Mouse (Mus musculus): ENCODE measurements around the gene Atp9a. TPM values are rescaled to one million over a fixed set of nuclear protein-coding genes. Genes with fewer than 3 reads are reported as not detected.

The Atp9a gene
- total RNA-seq, 2 experiments from 2014 or later = 418 to 426 TPM

DNA sequence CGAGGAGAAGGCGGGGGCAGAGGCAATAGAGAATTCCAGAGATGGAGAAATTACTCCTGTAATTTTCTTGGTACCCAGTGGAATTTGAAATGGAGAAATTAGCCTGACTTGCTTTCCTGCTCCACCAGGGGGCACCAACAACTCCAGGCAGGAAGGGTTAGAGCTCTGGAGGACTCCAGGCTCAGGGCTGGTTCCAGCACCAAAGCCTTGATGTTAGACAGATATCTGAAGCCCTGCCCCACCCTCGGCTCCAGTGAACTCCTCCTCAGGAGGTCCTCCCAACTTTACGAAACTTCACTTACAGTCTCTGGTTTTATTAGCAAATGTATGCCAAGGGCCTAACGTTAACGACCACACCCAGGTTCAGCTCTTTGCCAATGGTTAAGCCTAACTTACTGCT, 50.4 kb downstream of the Atp9a start:
- intact Hi-C loops (cut with DNase I) = loop anchor here (5.0 kb wide), 1 partner anchor 51 kb away; the partner anchor contains the start of gene Atp9a
- peak; percentile 71 to 73 for DNase-seq (ENCODE audit: low spot score in 2 of 2)

DNA sequence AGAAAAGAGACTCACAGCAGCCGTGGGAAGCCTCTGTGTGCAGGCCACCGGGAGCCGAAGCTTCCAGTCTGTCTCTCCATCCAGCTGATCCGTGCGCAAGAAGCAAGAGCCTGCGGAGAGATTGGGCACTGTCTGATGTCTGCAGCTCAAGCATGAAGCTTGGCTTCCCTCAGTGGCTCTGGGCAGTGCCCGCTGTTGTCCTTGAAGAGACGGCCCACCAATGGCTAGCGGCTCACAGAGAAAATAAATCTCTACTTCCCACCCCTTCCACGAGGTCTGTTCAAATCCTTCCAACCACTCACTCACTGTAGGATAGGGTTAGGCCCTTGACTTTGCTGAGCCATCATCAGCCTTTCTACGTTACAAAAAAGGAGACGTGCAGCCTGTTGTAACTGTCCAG, 54.9 kb downstream of the Atp9a start:
- no peak for DNase-seq (ENCODE audit: low spot score in 2 of 2)
- intact Hi-C loops (cut with DNase I) = no loop called here

DNA sequence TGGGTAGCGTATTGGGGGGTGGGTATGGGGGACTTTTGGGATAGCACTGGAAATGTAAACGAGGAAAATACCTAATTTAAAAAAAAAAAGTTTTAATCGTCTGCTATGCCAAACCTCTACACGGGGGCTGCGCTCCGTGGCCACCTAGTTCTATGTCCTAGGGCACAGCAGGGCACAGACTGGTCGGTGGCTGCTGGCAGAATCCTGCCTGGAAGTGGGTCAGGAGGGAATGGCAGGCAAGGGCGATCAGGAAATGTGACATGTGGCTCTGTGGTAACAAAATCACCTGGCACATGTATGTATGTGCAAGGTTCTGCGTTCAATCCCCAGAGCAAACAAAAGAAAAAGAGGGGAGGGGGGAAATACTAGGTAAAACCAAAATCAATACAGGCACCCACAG, 56.3 kb downstream of the Atp9a start:
- intact Hi-C loops (cut with DNase I) = no loop called here
- no peak for DNase-seq (ENCODE audit: low spot score in 2 of 2)

DNA sequence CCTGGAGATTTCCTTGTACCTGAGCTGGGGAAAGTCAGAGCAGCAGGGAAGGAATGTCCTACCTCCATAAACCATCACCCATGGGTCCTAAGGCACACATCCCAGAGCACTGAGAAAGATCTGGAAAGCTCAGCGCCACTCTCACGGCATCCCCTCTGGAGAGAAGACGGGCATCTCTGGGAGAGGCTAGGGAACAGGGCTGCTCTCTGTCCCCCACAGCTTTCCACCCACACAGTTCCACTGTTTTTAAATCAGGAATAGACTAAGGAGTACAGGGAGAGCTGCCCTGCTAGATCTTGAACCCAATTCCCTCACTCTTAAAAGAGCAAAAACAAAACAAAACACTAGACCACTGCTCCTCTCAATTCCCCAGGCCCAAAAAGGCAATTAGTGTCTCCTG, 57.5 kb downstream of the Atp9a start:
- intact Hi-C loops (cut with DNase I) = no loop called here

DNA sequence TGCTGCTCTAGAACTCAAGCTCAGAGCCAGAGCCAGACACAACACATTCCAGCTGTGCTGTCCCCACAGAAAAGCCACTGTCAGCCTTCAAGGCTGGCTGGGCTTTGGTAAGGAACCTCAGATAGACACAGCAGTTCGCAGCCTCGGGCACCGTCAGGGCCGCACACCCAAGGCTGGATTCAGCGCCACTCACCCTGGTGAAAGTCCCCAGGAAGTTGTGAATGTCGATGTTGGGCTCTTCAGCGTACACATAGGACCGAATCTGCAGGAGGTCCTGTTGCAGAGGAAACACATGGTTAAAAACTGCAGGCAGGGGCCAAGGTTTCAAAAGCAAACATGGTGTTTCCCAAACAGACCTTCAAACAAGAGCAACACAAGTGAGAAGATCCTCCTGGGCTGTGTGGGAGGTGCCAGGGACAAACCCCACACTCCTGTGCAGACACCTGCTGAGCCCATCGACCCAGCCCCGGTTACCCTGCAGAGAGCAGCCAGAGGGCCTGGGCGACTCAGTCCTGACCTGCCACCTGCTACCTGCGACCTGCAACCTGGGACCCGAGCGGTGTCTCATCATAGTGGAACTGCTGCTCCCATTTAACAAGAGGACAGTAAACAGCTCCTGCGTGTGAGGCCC, 58.6 kb downstream of the Atp9a start:
- DNase-seq (ENCODE audit: low spot score in 2 of 2) = no peak

More for the DNA sequence above, 57.5 kb downstream of the Atp9a start:
- DNase-seq (ENCODE audit: low spot score in 2 of 2) = no peak

DNA sequence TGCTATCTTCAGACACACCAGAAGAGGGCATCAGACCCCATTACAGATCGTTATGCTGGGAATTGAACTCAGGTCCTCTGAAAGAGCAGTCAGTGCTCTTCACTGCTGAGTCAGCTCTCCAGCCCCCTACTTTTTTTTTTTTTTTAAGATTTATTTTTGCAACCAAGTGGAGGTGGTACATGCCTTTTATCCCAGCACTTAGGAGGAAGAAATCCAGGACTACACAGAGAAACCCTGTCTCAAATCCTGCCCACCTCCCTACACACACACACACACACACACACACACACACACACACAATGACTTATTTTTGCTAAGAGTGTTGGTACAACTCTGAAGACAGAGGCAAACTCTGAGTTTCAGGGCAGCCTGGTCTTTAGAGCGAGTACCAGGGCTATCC, 59.5 kb downstream of the Atp9a start:
- no peak for DNase-seq (ENCODE audit: low spot score in 2 of 2)
- intact Hi-C loops (cut with DNase I) = no loop called here

More for the DNA sequence above, 58.6 kb downstream of the Atp9a start:
- intact Hi-C loops (cut with DNase I) = no loop called here

DNA sequence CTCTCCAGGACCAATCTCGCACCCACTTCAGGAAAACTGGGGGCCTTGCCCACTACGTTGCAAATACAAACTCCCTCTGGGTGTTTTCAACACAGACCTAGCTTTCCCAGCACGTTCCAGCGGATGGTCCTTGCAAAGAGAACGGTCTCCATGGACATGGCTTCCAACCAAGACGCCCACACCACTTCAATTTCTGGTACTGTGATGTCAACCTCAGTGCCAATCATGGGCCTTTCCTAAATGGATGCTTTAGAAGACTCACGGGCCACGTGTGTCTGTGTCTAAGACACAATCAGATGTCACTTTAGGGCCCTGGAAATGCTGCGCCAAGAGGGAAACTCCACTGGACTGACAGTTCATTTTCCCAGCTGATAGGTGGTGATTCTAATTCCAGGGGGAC, 60.7 kb downstream of the Atp9a start:
- DNase-seq (ENCODE audit: low spot score in 2 of 2) = peak; percentile 48 to 72

DNA sequence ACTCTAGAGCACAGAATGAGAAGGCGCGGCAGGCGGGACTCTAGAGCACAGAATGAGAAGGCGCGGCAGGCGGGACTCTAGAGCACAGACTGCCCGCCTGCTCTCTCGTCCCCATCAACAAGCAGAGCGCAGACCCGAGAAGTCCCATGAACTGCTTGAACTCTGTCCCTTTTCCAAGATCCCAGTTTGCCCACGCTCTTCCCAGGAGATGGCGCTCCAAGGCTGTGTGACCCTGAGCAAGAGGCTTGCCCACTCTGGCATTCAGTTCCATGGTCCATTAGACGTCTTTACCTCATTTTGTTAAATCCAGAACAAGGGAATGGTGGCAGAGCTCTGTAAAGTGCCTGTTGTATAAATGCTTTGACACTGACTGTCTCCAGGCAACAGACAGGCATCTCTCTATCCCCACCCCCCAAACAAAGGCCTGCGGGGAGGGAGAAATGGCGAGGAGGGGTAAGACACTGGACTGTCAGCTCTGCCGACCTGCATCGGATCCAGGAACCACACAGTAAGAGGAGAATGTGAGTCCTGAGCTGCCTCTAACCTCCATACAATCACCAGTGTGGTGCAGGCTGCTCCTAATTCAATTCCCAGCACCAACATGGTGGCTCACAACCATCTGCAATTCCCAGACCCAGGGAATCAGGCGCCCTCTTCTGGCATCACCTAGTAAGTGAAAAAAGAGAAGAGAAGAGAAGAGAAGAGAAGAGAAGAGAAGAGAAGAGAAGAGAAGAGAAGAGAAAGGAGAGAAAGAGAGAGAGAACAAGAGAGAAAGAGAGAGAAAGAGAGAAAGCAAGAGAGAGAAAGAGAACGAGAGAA, 62.6 kb downstream of the Atp9a start:
- intact Hi-C loops (cut with DNase I) = no loop called here
- DNase-seq (ENCODE audit: low spot score in 2 of 2) = no peak

More for the DNA sequence above, 60.7 kb downstream of the Atp9a start:
- intact Hi-C loops (cut with DNase I) = no loop called here

DNA sequence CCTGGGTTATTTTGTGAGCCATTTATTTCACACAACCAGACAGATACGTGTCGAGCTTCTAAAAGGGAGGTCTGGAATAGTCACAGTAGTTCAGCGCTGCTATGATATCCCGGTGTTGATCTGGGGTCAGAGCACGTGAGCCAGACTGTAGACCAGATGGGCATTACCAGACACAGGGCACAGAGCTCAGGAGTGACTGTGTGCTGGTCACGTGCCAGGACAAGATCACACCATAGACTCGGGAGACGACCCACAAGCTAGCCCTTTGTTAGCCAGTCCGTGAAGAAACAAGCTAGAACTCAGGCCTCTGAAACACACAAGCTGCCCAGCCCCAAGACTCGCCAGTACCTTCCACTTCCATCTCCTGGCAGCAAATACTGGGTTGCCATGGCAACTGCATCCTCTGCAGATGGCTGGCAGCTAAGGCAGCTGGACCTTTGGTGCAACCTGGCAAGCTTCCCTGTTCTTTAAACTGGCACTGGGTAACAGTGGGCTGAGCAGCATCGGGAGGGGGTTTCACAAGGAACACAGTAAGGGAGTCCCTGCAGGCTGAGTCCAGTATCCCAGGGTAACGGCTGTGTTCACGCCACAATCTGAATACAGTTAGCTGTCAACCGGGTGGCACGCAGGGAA, 63.4 kb downstream of the Atp9a start:
- intact Hi-C loops (cut with DNase I) = no loop called here
- peak; percentile 77 to 91 for DNase-seq (ENCODE audit: low spot score in 2 of 2)

DNA sequence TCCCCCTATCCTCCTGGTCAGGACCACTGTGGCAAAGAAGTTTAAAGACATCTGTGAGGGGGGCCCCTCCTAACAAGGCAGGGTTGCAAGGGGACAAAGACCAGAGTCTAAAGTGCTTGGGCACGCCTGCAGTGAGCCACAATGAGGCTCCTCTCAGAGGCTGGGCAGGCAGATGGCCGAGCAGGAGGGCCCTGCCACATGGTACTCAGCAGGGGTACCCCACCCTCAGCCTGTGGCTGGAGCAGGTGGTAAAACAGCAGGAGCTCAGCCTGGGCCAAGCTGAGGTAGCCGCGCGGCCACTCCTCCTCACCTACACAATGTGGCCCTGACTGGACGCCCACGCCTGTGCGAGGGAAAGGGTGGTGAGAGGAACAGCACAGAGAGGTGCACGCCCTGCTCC, 64.6 kb downstream of the Atp9a start:
- intact Hi-C loops (cut with DNase I) = no loop called here
- DNase-seq (ENCODE audit: low spot score in 2 of 2) = no peak

DNA sequence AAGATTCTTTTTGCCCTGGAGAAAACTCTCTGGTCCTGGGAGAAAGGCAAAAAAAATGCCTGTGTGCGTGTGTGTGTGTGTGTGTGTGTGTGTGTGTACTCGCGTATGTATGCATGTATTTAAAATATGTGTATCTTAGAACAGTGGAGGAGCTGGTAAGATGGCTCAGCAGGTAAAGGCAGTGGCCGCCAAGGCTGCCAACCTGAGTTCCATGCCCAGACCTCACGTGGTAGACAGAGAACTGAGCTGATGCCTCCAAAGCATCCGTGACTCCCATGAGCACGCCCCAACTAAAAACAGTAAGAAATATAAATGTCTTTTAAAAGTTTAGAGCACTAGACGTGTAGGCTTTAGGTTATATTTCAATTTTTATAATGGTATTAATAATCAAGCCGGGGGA, 70.5 kb downstream of the Atp9a start:
- DNase-seq (ENCODE audit: low spot score in 2 of 2) = no peak
- intact Hi-C loops (cut with DNase I) = no loop called here

DNA sequence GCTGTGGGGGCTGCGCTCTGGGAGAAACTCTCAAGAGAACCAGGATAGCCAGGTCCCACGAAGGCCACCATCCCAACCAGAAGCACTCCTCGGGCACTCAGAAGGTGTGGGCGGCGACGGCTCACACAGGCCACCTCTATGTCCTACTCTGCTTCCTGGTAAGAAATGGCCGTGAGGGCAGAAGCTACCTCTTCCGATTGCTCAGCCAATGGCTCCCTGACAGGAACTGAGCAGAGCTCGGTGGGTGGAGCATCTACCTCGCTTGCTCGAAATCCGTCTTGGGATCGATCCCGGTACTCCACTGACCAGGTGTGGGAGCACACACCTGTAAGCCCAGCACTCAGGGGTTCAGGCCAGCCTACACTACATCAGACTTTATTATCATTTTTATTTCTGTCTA, 72.0 kb downstream of the Atp9a start:
- intact Hi-C loops (cut with DNase I) = no loop called here
- no peak for DNase-seq (ENCODE audit: low spot score in 2 of 2)

DNA sequence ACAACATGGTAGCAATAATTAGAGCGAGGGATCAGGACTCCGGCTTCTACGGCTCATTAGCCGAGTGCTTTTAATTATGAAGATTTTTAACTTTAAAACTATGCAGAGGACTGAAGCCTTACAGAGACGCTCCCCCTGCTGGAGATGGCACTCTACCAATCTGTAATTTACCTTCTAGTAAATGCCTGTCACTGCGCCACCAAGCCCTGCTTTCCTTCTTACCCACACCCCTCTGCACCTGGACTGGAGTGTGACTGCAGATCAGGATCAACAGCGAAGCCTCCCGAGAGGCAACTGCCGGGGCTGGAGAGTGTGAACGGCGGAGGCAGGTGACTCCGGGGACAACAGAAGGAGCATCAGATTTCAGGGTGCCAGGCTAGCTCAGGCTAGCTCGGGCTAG, 72.4 kb downstream of the Atp9a start:
- DNase-seq (ENCODE audit: low spot score in 2 of 2) = peak; percentile 55 to 78
- intact Hi-C loops (cut with DNase I) = no loop called here

DNA sequence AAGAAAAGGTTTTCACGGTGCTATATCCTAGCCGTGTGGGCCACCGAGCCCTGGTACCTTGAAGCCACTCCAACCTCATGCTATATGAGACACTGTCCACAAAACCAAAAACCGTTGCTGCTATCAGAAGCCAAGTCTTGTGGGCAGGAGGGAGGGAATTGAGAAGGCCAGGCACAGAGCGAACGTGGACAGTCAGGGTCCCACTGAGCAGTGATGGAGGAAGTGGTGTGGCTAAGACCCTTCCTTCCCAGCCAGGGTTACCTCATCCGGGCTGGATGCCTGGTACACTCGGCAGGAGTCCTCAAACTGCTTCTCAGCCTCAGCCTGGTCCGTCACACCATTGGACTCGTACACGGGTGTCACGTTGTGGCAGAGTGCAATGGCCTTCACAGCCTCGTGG, 74.5 kb downstream of the Atp9a start:
- intact Hi-C loops (cut with DNase I) = no loop called here
- DNase-seq (ENCODE audit: low spot score in 2 of 2) = no peak

DNA sequence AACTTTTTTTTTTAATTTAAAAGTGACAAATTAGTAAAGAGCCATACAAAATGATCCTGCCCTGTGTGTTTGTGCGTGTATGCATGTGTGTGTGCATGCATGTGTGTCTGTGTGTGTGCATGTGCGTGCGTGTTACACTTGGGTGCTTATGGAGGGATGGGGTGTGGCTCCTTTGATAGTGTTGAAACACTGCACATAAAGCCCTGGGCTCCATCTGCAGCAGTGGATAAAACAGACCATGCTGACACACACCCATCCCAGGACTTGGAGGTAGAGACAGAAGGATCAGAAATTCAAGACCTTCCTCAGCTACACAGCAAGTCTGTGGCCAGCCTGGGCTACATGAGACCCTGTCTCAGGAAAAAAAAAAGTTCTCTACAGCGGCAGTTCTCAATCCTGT, 76.5 kb downstream of the Atp9a start:
- intact Hi-C loops (cut with DNase I) = no loop called here
- DNase-seq (ENCODE audit: low spot score in 2 of 2) = no peak

DNA sequence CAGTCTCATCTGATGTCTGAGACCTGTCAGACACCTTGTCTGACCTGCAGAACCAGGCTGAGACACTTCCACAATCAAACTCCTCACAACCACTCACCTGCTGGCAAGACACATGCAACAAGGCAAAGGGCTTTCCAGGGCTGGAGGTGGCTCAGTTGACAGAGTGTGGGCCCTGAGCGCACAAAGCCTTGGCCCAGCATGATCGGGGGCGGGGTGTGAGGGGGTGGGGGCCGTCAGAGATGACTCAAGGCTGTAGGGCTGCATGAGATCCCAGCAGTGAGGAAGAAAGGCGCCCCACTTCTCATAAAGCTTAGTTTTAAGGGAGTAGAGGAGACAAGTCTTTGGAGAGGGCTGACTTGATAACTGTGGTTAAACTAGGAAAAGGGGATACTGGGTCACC, 78.5 kb downstream of the Atp9a start:
- intact Hi-C loops (cut with DNase I) = no loop called here
- DNase-seq (ENCODE audit: low spot score in 2 of 2) = no peak

DNA sequence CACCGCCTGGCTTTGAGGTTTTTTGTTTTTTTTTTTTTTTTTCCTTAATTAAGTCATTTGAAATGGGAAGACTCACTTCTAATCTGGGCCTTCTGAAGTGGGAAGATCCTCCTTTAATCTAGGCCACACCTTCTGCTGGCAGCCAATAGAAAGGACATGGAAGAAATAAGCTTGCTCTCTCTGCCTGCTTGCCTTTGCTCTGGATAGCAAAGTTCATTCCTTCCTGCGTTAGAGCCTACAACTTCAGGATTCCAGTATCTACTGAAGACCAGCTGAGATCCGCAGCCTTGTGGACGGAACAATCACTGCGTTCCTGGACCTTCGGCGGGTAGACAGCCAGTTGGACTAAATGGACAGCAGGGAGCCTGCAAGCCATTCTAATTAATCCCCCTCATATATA, 79.0 kb downstream of the Atp9a start:
- DNase-seq (ENCODE audit: low spot score in 2 of 2) = no peak
- intact Hi-C loops (cut with DNase I) = no loop called here

DNA sequence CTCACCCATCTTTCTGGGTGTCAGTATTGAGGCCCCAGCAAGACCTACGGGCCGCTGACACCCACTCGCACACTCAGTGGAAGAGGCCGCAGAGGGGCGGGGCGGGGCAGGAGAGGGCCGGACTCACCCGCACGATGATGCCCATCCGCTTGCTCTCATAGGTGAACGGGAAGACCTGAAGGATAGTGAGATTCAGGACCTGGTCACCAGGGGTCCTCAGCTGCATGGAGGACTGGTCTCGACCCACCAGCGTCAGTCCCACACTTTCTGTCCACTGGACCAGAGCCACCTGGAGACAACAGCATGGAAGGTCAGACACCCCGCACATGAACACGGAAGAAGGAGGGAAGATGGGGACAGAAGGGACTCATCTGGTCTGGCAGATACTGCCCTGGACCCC, 80.4 kb downstream of the Atp9a start:
- intact Hi-C loops (cut with DNase I) = no loop called here
- DNase-seq (ENCODE audit: low spot score in 2 of 2) = no peak

DNA sequence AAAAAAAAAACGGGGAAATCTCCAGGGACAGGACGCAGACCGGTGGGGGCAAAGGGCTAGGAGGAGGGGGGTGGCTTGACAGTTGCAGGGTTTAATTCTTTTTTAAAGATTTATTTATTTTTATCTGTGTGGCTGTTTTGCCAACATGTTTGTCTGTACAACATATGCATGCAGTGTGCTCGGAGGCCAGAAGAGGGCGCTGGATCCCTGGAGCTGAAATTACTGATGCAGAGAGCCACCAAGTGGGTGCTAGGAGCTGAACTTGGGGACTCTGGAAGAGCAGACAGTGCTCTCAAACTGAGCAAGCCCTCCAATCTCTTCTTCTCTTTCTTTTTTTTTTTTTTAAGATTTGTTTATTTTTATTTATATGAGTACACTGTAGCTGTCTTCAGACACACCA, 81.9 kb downstream of the Atp9a start:
- no peak for DNase-seq (ENCODE audit: low spot score in 2 of 2)
- intact Hi-C loops (cut with DNase I) = no loop called here

DNA sequence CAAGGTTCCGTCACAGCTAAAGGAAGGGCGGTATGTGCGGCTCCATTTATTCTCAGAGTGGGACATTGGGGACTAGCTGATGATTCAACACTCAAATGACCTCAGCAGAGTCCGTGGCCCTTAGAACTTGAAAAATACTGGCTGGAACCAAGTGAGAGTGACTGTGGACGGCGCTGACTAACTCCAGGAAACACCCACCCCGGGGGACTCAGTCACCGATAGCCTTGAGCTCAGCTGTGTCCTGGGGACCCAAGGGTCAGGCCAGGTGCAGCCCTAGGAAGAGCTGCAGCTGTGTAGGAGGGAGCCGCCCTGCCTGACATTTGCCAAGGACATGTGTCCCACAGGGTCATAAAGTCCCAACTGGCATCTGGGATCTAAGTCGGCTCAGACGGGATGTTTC, 83.7 kb downstream of the Atp9a start:
- DNase-seq (ENCODE audit: low spot score in 2 of 2) = no peak
- intact Hi-C loops (cut with DNase I) = no loop called here

All from left cerebral cortex, postnatal 14 days (tissue).